Mouse (Mus musculus) liver, adult 2 months (tissue): Measurements from ENCODE around the gene Castor1.

Experiments
- CTCF ChIP-seq: fragments of 200-500 bp; IDR thresholded peaks from 2 replicates; pipeline ENCODE4 v1.5.1; 2011; ENCODE audit warnings: low read depth, low read length, control low read depth
- POLR2A ChIP-seq: fragments of 200-500 bp; IDR thresholded peaks from 2 replicates; pipeline ENCODE4 v1.6.1; 2011; ENCODE audit warnings: low read length, control low read depth; ENCODE audit not compliant: insufficient read depth; ENCODE audit errors: extremely low read depth

GRCm38 (mm10) chr11:4270744-4271459 is 52.9 kb downstream of the Castor1 start:
- no peak for TF ChIP-seq POLR2A
- 0 out of 2 replicates have a peak, but pooled peaks have one; percentile 7 for TF ChIP-seq CTCF
